Mouse (Mus musculus) liver, embryonic 16.5 days (tissue): ENCODE data around the gene Irak2. TPM values are rescaled to one million over a fixed set of nuclear protein-coding genes. Genes with fewer than 3 reads are reported as not detected.

Experiments
- ATAC-seq: fragments of 200-750 bp; cut with Nextera tagmentation; 2 replicates; pipeline ENCODE4 v1.8.0; 2017; ENCODE audit warnings: low read depth, mild to moderate bottlenecking, moderate number of reproducible peaks, moderate library complexity
- H3K27ac ChIP-seq: fragments of 300-500 bp; sonication (generic); 2 replicates; pipeline ENCODE4 v1.5.1; 2014; ENCODE audit warnings: mild to moderate bottlenecking, low read length
- H3K27me3 ChIP-seq: fragments of 300-500 bp; sonication (generic); 2 replicates; pipeline ENCODE4 v1.6.1; 2014; ENCODE audit warnings: low read depth, low read length, mixed read lengths; ENCODE audit not compliant: control insufficient read depth, insufficient read depth
- H3K36me3 ChIP-seq: fragments of 300-500 bp; sonication (generic); 2 replicates; pipeline ENCODE4 v1.6.1; 2014; ENCODE audit warnings: mild to moderate bottlenecking; ENCODE audit not compliant: control insufficient read depth, insufficient read depth
- H3K4me1 ChIP-seq: fragments of 300-500 bp; sonication (generic); 2 replicates; pipeline ENCODE4 v1.6.1; 2014; ENCODE audit warnings: low read depth, low read length, mixed read lengths; ENCODE audit not compliant: control insufficient read depth
- H3K4me2 ChIP-seq: fragments of 300-500 bp; sonication (generic); 2 replicates; pipeline ENCODE4 v1.6.1; 2014; ENCODE audit warnings: low read depth, low read length, mixed read lengths
- H3K4me3 ChIP-seq: fragments of 300-500 bp; sonication (generic); 2 replicates; pipeline ENCODE4 v1.5.1; 2014; ENCODE audit warnings: low read depth, mild to moderate bottlenecking, low read length
- H3K9ac ChIP-seq: fragments of 300-500 bp; sonication (generic); 2 replicates; pipeline ENCODE4 v1.6.1; 2014; ENCODE audit warnings: low read depth, low read length
- H3K9me3 ChIP-seq: fragments of 300-500 bp; sonication (generic); replicated peaks from 2 replicates; pipeline ENCODE4 v1.6.1; 2016; ENCODE audit warnings: low read length; ENCODE audit not compliant: control insufficient read depth
- WGBS: fragments of 180-500 bp; shearing (Covaris S2); extraction: QIAGEN DNeasy Blood & Tissue Kit; methylation state at CpG from one replicate; pipeline ENCODE4 v1.1.7; 2014; ENCODE audit not compliant: insufficient replicate concordance; 5-methylcytosine and 5-hydroxymethylcytosine counted together
- polyA plus RNA-seq: library from polyadenylated mRNA; unstranded; fragments of >200 nt; fragmentation: Nextera tagmentation; extraction: Ambion mirVana; gene quantifications from 2 replicates; pipeline ENCODE4 v1.2.1, GENCODE M21; 2015

The Irak2 gene
- 12.4 and 13.2 TPM in 2 replicates for polyA plus RNA-seq

DNA sequence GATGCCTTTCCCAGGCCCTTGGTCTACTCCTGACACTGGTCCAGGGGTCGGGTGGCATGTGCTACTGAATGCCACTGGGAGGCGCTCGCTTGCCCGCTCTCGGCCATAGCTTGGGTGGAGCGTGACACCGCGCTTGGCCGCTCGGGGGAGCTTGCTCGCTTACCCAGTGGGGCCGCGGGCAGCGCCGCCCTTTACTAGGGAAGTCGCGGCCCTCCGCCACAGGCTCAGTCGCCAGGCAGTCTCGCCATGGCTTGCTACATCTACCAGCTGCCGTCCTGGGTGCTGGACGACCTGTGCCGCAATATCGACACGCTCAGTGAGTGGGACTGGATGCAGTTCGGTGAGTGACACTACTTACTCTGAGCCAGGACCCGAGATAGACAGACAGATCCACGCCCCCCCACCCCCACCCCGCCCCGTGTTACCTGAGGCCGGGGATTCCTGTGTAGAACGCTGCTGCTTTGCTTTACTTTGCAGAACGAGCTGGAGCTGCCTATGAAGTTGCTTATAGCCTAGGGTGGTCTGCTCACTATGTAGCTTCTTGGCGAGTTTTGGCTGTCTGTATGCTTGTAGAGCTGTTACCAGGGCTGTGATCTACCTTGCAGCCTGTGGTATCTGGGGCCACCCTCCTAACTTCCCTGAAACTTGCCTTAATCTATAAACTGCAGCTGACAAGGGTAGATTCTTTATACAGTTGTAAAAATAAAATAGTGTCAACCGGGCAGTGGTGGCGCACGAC is at the start of gene Irak2:
Gene Irak2, plus strand, starts transcription at position 166 of the 739 bp plus-strand sequence.
- Histone ChIP-seq H3K27me3 (no peaks in the 10 kb centered on the region), H3K36me3 (no peaks in the 10 kb centered on the region), H3K4me2 (peak within 1 kb of the TSS; percentile 79), H3K27ac (peak within 1 kb of the TSS; percentile 56; the same call in 1 of the 2 replicates), H3K9ac (peak within 1 kb of the TSS; percentile 68), H3K4me3 (peak within 1 kb of the TSS; percentile 68), H3K9me3 (no peaks in the 10 kb centered on the region), H3K4me1 (peaks cover 11% of the 10 kb centered on the region)
- 2% methylated on average over 37 of the region's 37 CpGs for WGBS
- peak; percentile 95 for ATAC-seq

DNA sequence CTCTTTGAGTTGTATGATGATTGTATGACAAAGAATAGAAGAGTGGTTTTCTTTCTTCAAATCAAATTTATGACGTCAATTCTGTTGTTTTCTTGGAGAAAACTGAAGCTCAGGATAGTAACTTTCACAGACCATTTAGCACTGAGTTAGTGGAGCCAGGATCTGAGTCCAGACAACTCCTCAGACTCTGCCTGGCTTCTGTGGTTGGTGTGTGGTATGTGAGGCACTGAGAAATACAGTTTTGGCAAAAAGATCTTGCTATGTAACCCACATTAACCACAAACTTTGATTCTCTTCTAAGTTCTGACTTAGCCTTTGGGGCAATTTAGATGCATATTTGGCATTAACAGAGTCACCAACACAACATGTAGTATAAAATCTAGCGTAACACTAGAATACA is 45.6 kb upstream of the Irak2 start:
- H3K27me3 ChIP-seq = no peaks in the 10 kb centered on the region
- H3K36me3 ChIP-seq = no peaks in the 10 kb centered on the region
- 82% methylated on average over 2 of the region's 2 CpGs for WGBS
- no peak overlapping the region for H3K9ac ChIP-seq
- no peak overlapping the region for H3K4me2 ChIP-seq
- no peaks in the 10 kb centered on the region for H3K9me3 ChIP-seq
- no peak overlapping the region for H3K27ac ChIP-seq
- no peak overlapping the region for H3K4me3 ChIP-seq
- no peak for ATAC-seq
- H3K4me1 ChIP-seq = no peaks in the 10 kb centered on the region

DNA sequence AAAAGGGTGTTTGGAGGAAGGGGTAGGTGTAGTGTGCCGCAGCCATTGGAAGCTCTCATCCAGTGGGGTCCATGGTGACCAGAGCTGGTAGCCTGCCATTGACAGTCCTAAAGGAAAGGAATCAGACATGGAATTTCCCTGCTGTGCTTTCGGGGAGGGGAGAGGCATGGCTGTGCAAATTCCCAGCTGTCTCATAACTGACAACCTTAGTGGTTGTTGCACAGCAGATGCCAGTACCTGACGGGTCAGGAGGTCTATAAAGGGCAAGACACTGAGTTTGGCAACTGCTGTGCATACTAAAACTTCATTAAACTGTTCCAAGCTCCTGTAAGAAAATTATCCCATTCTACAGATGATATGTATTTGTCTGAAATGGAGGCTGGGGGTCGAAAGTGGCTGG is 40.3 kb upstream of the Irak2 start:
- Histone ChIP-seq H3K27ac (no peak overlapping the region), H3K4me1 (peaks cover 4% of the 10 kb centered on the region; the same call in 1 of the 2 replicates), H3K9me3 (no peaks in the 10 kb centered on the region), H3K36me3 (no peaks in the 10 kb centered on the region), H3K27me3 (no peaks in the 10 kb centered on the region), H3K4me2 (no peak overlapping the region), H3K4me3 (no peak overlapping the region), H3K9ac (no peak overlapping the region)
- no peak for ATAC-seq
- 76% methylated on average over 4 of the region's 4 CpGs for WGBS

DNA sequence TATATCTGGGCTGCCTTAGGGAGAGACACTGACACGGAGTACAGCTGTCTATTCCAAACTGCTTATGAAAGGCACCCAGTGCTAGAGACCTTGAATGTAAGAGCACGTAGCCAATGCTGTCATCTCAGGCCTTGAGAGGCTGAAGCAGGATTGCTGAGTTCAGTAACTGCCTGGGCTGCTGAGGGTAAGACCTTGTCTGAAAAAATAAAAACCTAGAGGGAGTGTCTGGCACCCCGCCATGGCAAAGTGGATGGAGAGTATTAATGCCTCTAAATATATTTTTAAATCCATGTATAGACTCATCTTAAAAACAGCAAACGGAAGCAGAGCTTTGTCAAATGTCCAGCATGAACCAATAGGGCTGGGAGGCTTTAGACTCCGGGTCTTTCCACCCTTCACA is 38.4 kb upstream of the Irak2 start:
- H3K36me3 ChIP-seq = no peaks in the 10 kb centered on the region
- no peaks in the 10 kb centered on the region for H3K9me3 ChIP-seq
- H3K9ac ChIP-seq = no peak overlapping the region
- peaks cover 5% of the 10 kb centered on the region; the same call in 1 of the 2 replicates for H3K4me1 ChIP-seq
- H3K4me2 ChIP-seq = no peak overlapping the region
- WGBS = 78% methylated on average over 5 of the region's 5 CpGs
- no peak for ATAC-seq
- H3K27me3 ChIP-seq = no peaks in the 10 kb centered on the region
- H3K4me3 ChIP-seq = no peak overlapping the region
- H3K27ac ChIP-seq = no peak overlapping the region

DNA sequence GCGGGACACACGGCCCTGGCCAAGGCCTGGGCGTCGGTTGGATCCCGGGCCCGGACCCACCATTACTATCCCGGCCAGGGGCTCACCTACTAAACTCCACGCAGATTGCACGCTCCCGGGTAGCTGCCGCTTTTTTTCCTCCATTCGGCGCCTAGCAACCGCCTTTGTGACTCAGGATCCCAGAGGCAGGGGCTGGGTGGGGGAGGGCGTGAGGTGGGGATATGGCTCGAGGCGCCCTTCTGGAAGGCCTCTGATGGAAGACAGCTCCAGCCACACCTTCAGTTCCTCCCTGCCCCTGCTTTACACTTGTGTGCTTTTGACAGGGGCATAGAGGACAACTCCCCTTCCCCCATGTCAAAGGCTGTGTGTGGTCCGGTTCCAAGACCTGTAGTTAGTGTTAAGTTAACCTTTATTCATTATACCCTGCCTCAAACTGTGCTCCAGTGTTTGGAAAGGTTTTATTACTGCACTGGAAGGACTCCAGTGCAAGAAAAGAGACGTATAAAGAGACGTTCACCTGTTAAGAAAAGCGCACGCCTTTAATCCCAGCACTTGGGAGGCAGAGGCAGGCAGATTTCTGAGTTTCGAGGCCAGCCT is 37.6 kb upstream of the Irak2 start, which contains the start of gene Fancd2os:
Gene Fancd2os, minus strand, starts transcription at position 173 of the 597 bp plus-strand sequence.
- Histone ChIP-seq H3K4me1 (peaks cover 8% of the 10 kb centered on the region), H3K9me3 (no peaks in the 10 kb centered on the region), H3K4me3 (no peak within 1 kb of the TSS), H3K4me2 (no peak within 1 kb of the TSS), H3K36me3 (no peaks in the 10 kb centered on the region), H3K27ac (no peak within 1 kb of the TSS), H3K9ac (no peak within 1 kb of the TSS), H3K27me3 (no peaks in the 10 kb centered on the region)
- no peak for ATAC-seq
- WGBS = 70% methylated on average over 23 of the region's 23 CpGs

DNA sequence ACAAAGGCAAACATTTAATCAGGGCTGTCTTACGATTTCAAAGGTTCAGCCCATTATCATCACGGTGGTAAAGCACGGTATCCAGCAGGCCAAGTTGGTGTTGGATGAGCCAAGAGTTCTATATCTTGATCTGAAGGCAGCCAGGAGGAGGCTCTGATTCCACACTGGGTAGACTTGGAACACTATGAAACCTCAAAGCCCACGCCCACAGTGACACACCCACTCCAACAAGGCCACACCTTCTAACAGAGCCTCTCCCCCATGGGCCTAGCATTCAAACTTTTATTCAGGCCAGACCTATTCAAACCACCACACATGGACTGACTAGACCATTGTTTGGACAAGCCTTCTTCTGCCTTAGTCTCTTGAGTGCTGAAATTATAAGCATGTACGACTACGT is 35.4 kb upstream of the Irak2 start:
- ATAC-seq = no peak
- WGBS = 77% methylated on average over 6 of the region's 6 CpGs

DNA sequence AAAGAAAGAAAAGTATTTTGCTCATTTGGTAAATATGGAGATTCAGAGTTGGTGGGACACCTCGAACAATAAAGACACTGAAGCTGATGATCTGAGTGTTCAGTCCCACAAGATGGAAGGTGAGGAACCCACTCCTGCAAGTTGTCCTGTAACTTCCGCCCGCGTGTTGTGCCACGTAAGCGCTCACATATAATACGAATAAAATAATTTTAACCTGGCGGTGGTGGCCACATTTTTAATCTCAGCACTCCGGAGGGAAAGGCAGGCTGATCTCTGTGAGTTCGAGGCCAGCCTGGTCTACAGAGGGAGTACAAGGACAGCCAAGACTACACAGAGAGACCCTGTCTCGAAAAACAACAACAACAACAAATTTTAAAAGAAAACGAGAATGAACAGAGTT is 34.3 kb upstream of the Irak2 start:
- H3K4me1 ChIP-seq = peaks cover 17% of the 10 kb centered on the region
- H3K27ac ChIP-seq = peak overlapping the region; percentile 83; the same call in 1 of the 2 replicates
- no peaks in the 10 kb centered on the region for H3K9me3 ChIP-seq
- WGBS = 58% methylated on average over 12 of the region's 12 CpGs
- H3K4me2 ChIP-seq = peak overlapping the region; percentile 81
- no peaks in the 10 kb centered on the region for H3K36me3 ChIP-seq
- ATAC-seq = no peak
- H3K9ac ChIP-seq = peak overlapping the region; percentile 90
- no peaks in the 10 kb centered on the region for H3K27me3 ChIP-seq
- H3K4me3 ChIP-seq = peak overlapping the region; percentile 94

More for the DNA sequence above, 35.4 kb upstream of the Irak2 start:
- Histone ChIP-seq H3K27me3 (no peaks in the 10 kb centered on the region), H3K9me3 (no peaks in the 10 kb centered on the region), H3K27ac (no peak overlapping the region), H3K36me3 (no peaks in the 10 kb centered on the region), H3K4me2 (no peak overlapping the region), H3K9ac (no peak overlapping the region), H3K4me3 (no peak overlapping the region), H3K4me1 (peaks cover 17% of the 10 kb centered on the region)

DNA sequence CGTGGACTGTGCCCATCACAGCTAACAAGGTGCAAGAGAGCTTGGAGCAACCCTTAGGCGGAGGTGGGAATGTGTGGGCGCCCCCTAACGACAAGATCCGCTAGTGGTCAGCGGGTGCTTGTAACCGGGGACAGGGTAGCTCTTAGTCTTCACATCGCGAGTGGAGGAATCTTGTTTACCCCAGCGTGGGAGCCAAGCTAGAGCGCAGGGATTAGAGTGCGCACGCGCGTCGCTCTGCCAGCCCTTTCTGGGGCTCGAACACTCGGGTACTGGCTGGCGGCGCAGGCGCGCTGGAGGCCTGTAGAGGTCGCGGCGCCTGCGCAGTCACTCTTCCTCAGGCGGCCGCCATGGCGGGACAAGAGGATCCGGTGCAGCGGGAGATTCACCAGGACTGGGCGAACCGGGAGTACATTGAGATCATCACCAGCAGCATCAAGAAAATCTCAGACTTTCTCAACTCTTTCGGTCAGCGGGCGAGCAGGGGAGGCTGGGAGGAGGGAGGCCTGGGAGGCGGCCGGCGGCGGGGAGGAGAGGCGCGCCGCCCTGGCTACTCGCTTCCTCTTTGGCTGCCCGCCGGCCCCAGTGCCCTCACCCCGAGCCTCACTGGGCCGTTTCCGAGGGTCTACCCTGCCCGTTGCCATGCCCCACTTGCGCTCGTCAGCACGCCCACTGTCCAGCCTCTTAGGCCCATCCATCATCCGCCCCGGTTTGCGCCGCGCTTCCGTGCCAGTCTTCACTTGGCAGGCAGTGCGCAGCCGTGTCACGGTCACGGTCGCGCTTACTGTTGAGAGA is 33.6 kb upstream of the Irak2 start, which contains the start of gene Brk1:
Gene Brk1, plus strand, starts transcription at position 341 of the 792 bp plus-strand sequence.
- H3K27me3 ChIP-seq = no peaks in the 10 kb centered on the region
- H3K4me1 ChIP-seq = peaks cover 17% of the 10 kb centered on the region
- ATAC-seq = peak; percentile 93
- peak within 1 kb of the TSS; percentile 94 for H3K4me3 ChIP-seq
- under 1% methylated on average over 64 of the region's 65 CpGs for WGBS
- H3K27ac ChIP-seq = peak within 1 kb of the TSS; percentile 83
- peak within 1 kb of the TSS; percentile 81 for H3K4me2 ChIP-seq
- peak within 1 kb of the TSS; percentile 90 for H3K9ac ChIP-seq
- no peaks in the 10 kb centered on the region for H3K36me3 ChIP-seq
- no peaks in the 10 kb centered on the region for H3K9me3 ChIP-seq
